Mouse (Mus musculus) hindbrain, embryonic 15.5 days (tissue): ENCODE measurements around the gene Grik3. TPM values are rescaled to one million over a fixed set of nuclear protein-coding genes. Genes with fewer than 3 reads are reported as not detected.

ENCODE experiments used
- ATAC-seq: fragments of 200-750 bp; cut with Nextera tagmentation; 2 replicates; pipeline ENCODE4 v1.8.0; 2017; ENCODE audit warnings: low read depth, moderate number of reproducible peaks, moderate TSS enrichment; ENCODE audit not compliant: low FRiP score
- H3K27ac ChIP-seq: fragments of 300-500 bp; sonication (generic); replicated peaks from 2 replicates; pipeline ENCODE4 v1.5.1; 2015; ENCODE audit warnings: mild to moderate bottlenecking, inconsistent platforms
- H3K27me3 ChIP-seq: fragments of 300-500 bp; sonication (generic); 2 replicates; pipeline ENCODE4 v1.6.1; 2015; ENCODE audit warnings: control low read depth, inconsistent platforms
- H3K36me3 ChIP-seq: fragments of 300-500 bp; sonication (generic); 2 replicates; pipeline ENCODE4 v1.6.1; 2015; ENCODE audit warnings: control low read depth, inconsistent platforms
- H3K4me1 ChIP-seq: fragments of 300-500 bp; sonication (generic); replicated peaks from 2 replicates; pipeline ENCODE4 v1.6.1; 2015; ENCODE audit warnings: control low read depth, inconsistent platforms
- H3K4me2 ChIP-seq: fragments of 300-500 bp; sonication (generic); 2 replicates; pipeline ENCODE4 v1.6.1; 2015; ENCODE audit warnings: moderate library complexity, mild to moderate bottlenecking, inconsistent platforms
- H3K4me3 ChIP-seq: fragments of 300-500 bp; sonication (generic); 2 replicates; pipeline ENCODE4 v1.5.1; 2015; ENCODE audit warnings: mild to moderate bottlenecking, inconsistent platforms
- H3K9ac ChIP-seq: fragments of 300-500 bp; sonication (generic); 2 replicates; pipeline ENCODE4 v1.6.1; 2015; ENCODE audit warnings: inconsistent platforms
- H3K9me3 ChIP-seq: fragments of 300-500 bp; sonication (generic); 2 replicates; pipeline ENCODE4 v1.6.1; 2016; ENCODE audit warnings: control low read depth, inconsistent platforms
- WGBS: fragments of 180-500 bp; shearing (Covaris S2); methylation state at CpG from one replicate; pipeline ENCODE4 v1.1.7; 2015; 5-methylcytosine and 5-hydroxymethylcytosine counted together
- polyA plus RNA-seq: library from polyadenylated mRNA; unstranded; fragments of >200 nt; fragmentation: Nextera tagmentation; extraction: Ambion mirVana; gene quantifications from 2 replicates; pipeline ENCODE4 v1.2.1, GENCODE M21; 2015

Gene Grik3
- polyA plus RNA-seq, 1 experiment from 2014 or later = 5.4 TPM

- peak; percentile 55 for ATAC-seq
- peak overlapping the region; percentile 22; the same call in 1 of the 2 replicates for H3K27ac ChIP-seq
- H3K9me3 ChIP-seq = no peaks in the 10 kb centered on the region
- H3K4me2 ChIP-seq = no peak overlapping the region
- 18% methylated on average over 18 of the region's 18 CpGs for WGBS
- H3K36me3 ChIP-seq = no peaks in the 10 kb centered on the region
- H3K4me1 ChIP-seq = peaks cover 40% of the 10 kb centered on the region
- H3K9ac ChIP-seq = no peak overlapping the region
- H3K4me3 ChIP-seq = no peak overlapping the region
- H3K27me3 ChIP-seq = no peaks in the 10 kb centered on the region; the same call in 1 of the 2 replicates
These were observed 228.1 kb downstream of the Grik3 start for GRCm38 (mm10) chr4:125718429-125719140.

DNA sequence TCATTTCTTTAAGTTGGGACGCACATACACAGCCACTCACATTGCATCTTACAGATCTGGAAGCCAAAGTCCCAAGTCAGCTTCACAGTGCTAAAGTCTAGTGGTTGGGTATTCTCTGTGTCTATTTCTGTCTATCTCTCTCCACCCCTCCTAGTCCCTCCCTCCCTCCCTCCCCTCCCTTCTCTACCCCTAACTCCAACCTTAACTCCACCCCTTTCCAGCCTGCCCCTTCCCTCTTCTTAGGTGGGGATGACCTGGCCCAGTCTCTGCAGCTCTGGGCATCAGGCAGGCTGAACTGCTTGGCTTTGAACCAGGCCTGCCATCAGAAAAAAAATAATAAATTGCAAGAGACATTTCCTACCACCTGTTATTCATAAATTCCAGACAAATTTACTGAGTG, 235.7 kb downstream of the Grik3 start:
- no peak for ATAC-seq

GRCm38 (mm10) chr4:125727030-125727429, 236.5 kb downstream of the Grik3 start:
- Histone ChIP-seq H3K4me2 (peak overlapping the region; percentile 22), H3K27ac (no peak overlapping the region), H3K4me1 (peaks cover 31% of the 10 kb centered on the region), H3K4me3 (no peak overlapping the region), H3K27me3 (peaks cover 13% of the 10 kb centered on the region; the same call in 1 of the 2 replicates), H3K9me3 (no peaks in the 10 kb centered on the region), H3K36me3 (no peaks in the 10 kb centered on the region), H3K9ac (no peak overlapping the region)
- WGBS = 24% methylated on average over 10 of the region's 10 CpGs
- no peak for ATAC-seq

More for the DNA sequence above, 235.7 kb downstream of the Grik3 start:
- Histone ChIP-seq H3K27ac (no peak overlapping the region), H3K27me3 (peaks cover 10% of the 10 kb centered on the region; the same call in 1 of the 2 replicates), H3K9ac (no peak overlapping the region), H3K4me1 (peaks cover 31% of the 10 kb centered on the region), H3K36me3 (no peaks in the 10 kb centered on the region), H3K9me3 (no peaks in the 10 kb centered on the region), H3K4me3 (no peak overlapping the region), H3K4me2 (no peak overlapping the region)
- 77% methylated on average over 1 of the region's 1 CpGs for WGBS

- H3K9ac ChIP-seq = 0 out of 2 replicates have a peak overlapping the region, but pooled peaks have one; percentile 6
- WGBS = 16% methylated on average over 4 of the region's 4 CpGs
- H3K36me3 ChIP-seq = no peaks in the 10 kb centered on the region
- peak overlapping the region; percentile 45; the same call in 1 of the 2 replicates for H3K4me2 ChIP-seq
- peaks cover 13% of the 10 kb centered on the region; the same call in 1 of the 2 replicates for H3K27me3 ChIP-seq
- H3K4me3 ChIP-seq = no peak overlapping the region
- no peak overlapping the region for H3K27ac ChIP-seq
- H3K4me1 ChIP-seq = peaks cover 31% of the 10 kb centered on the region
- H3K9me3 ChIP-seq = no peaks in the 10 kb centered on the region
- no peak for ATAC-seq
These were observed 237.1 kb downstream of the Grik3 start for GRCm38 (mm10) chr4:125727626-125728025.

GRCm38 (mm10) chr4:125728091-125728863, 237.8 kb downstream of the Grik3 start:
- ATAC-seq = 0 out of 2 replicates have a peak, but pooled peaks have one; percentile 13
- H3K27me3 ChIP-seq = 0 out of 2 replicates have a peak, but pooled peaks cover 13% of the 10 kb centered on the region
- 12% methylated on average over 15 of the region's 15 CpGs for WGBS
- H3K4me1 ChIP-seq = peaks cover 31% of the 10 kb centered on the region
- no peak overlapping the region for H3K9ac ChIP-seq
- no peaks in the 10 kb centered on the region for H3K9me3 ChIP-seq
- H3K4me2 ChIP-seq = peak overlapping the region; percentile 45
- peak overlapping the region; percentile 10; the same call in 1 of the 2 replicates for H3K4me3 ChIP-seq
- H3K27ac ChIP-seq = peak overlapping the region; percentile 39; the same call in 1 of the 2 replicates
- H3K36me3 ChIP-seq = no peaks in the 10 kb centered on the region

DNA sequence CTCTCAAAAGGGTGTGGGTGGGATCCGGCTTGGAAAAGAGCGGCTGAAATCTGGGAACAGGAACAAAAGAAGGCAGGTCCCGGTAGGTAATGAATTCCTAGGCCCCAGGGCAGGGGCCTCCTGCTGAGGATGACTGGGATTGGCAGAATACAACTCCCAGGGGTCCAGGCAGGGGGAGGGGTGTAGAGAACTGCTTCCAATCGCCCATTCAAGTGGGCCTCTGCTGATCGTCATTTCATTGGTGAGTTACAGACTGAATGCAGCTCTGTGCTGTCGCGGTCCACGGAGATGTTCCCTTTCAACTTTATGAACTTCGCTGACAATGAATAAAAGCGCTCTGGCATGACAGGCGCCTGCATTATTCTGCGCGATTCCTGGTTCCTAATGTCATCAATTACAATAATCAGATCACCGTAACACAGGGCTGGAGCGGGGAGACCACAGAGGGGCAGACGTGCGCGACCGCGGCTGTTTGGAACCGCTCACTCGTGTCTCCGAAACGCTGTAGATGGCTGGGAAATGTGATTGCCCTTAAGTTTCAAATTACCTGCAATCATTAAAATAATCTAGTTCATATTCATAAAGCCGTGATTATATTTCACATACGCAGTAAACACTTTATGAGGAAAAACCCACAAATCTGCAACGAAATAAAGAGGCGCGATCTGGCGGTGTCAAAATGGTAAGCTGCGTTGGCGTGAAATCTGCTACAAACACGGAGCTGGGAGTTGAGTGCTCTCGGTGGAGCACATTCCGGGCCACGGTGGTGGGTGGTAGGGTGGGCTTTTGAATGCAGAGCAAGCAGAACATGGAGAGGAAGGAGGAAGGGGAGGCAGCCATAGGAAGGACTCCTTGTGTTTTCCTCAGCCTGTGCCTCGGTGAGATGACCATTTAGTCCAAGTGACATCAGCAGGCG, 239.1 kb downstream of the Grik3 start:
- peak; percentile 73 for ATAC-seq
- H3K4me3 ChIP-seq = peak overlapping the region; percentile 10
- WGBS = 4% methylated on average over 38 of the region's 38 CpGs
- H3K4me2 ChIP-seq = peak overlapping the region; percentile 45
- no peaks in the 10 kb centered on the region for H3K9me3 ChIP-seq
- H3K4me1 ChIP-seq = peaks cover 31% of the 10 kb centered on the region
- peak overlapping the region; percentile 39; the same call in 1 of the 2 replicates for H3K27ac ChIP-seq
- no peaks in the 10 kb centered on the region for H3K36me3 ChIP-seq
- 0 out of 2 replicates have a peak, but pooled peaks cover 13% of the 10 kb centered on the region for H3K27me3 ChIP-seq
- H3K9ac ChIP-seq = no peak overlapping the region

DNA sequence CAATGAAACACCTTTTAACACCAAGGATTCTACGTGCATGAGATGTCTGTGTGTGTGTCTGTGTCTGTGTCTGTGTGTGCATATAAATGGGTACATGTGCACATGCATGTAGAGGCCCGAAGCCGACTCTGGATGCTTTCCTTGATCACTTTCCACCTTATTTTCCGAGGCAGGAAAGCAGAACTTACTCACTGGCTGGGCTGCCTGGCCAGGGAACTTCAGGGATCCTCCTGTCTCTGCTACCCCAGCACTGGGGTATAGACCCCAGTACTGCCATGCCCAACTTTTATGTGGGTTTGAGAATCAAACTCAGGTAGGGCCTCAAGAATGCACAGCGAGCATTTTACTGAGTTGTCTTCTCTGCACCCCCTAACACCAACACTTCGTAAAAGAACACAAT, 240.3 kb downstream of the Grik3 start:
- Histone ChIP-seq H3K9ac (no peak overlapping the region), H3K27ac (no peak overlapping the region), H3K4me2 (no peak overlapping the region), H3K36me3 (no peaks in the 10 kb centered on the region), H3K4me3 (no peak overlapping the region), H3K9me3 (no peaks in the 10 kb centered on the region), H3K4me1 (peaks cover 31% of the 10 kb centered on the region), H3K27me3 (0 out of 2 replicates have a peak, but pooled peaks cover 13% of the 10 kb centered on the region)
- 87% methylated on average over 6 of the region's 6 CpGs for WGBS
- no peak for ATAC-seq

DNA sequence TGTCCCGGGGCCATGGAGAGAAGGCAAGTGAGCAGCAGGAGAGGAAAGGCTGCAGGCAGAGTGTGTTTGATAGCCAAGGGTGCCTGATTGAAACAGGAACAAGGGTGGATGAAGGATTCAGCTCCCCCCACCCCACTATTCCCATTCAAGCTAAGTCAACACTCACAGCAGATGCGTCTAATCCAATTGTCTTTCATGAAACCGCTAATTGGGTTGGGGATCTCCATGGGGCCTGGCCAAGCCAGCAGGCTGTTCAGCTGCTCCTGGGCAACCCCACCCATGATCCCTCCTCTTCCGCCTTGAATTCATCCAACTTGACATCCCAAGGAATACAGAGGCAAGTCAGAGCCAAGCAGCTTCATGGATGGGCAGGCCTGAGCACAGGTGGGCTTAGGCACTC, 246.3 kb downstream of the Grik3 start:
- Histone ChIP-seq H3K27me3 (no peaks in the 10 kb centered on the region), H3K4me2 (no peak overlapping the region), H3K9ac (no peak overlapping the region), H3K4me3 (no peak overlapping the region), H3K27ac (no peak overlapping the region), H3K36me3 (no peaks in the 10 kb centered on the region), H3K9me3 (no peaks in the 10 kb centered on the region), H3K4me1 (no peaks in the 10 kb centered on the region)
- no peak for ATAC-seq
- 55% methylated on average over 4 of the region's 4 CpGs for WGBS

DNA sequence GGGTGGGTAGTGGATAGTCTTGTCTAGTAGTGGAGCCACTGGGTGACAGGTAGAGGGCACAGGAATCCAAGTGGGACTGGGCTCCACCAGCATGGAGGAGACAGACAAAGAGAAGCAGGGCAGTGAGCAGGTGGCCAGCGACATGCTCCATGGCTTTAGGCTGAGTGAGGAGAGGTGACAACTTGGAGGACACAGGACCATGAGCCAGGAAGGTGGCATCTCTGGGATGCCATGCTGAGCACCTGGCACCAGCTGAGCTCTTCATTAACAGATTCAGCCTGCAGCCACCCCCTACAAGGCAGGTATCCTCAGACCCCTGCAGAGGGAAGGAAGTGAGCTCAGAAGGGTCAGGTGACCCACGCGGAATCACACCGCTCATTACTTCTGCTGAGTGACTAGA, 248.3 kb downstream of the Grik3 start:
- ATAC-seq = no peak

DNA sequence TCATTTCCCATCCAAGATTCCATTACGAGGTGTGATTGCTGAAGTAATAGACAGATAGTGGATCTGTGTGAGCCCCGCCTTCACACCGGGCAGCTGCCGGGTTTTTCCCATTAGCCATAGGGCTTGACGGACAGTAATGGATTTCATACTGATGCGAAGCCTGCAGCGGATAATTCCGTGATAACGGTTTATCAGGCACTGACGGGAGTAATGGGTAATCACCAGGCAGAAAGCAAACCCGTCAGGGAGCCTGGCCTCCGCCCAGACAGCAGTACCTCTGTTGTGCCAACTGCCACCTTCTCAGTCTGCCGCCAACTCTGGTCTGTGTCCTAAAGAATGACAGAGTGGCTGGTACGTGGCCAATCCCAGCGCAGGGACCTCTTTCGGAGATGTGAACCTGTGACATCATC, 251.7 kb downstream of the Grik3 start:
- H3K9ac ChIP-seq = no peak overlapping the region
- H3K4me2 ChIP-seq = no peak overlapping the region
- WGBS = 58% methylated on average over 16 of the region's 16 CpGs
- ATAC-seq = 0 out of 2 replicates have a peak, but pooled peaks have one; percentile 58
- no peaks in the 10 kb centered on the region for H3K27me3 ChIP-seq
- no peak overlapping the region for H3K27ac ChIP-seq
- no peaks in the 10 kb centered on the region for H3K9me3 ChIP-seq
- H3K4me3 ChIP-seq = no peak overlapping the region
- no peaks in the 10 kb centered on the region for H3K36me3 ChIP-seq
- H3K4me1 ChIP-seq = no peaks in the 10 kb centered on the region

More for the DNA sequence above, 248.3 kb downstream of the Grik3 start:
- H3K36me3 ChIP-seq = no peaks in the 10 kb centered on the region
- H3K9me3 ChIP-seq = no peaks in the 10 kb centered on the region
- no peak overlapping the region for H3K27ac ChIP-seq
- H3K27me3 ChIP-seq = no peaks in the 10 kb centered on the region
- H3K4me3 ChIP-seq = no peak overlapping the region
- no peak overlapping the region for H3K9ac ChIP-seq
- H3K4me1 ChIP-seq = no peaks in the 10 kb centered on the region
- no peak overlapping the region for H3K4me2 ChIP-seq
- WGBS = 81% methylated on average over 4 of the region's 4 CpGs

- 65% methylated on average over 3 of the region's 3 CpGs for WGBS
- Histone ChIP-seq H3K9ac (no peak overlapping the region), H3K4me3 (no peak overlapping the region), H3K27ac (no peak overlapping the region), H3K9me3 (no peaks in the 10 kb centered on the region), H3K36me3 (no peaks in the 10 kb centered on the region), H3K27me3 (no peaks in the 10 kb centered on the region), H3K4me1 (no peaks in the 10 kb centered on the region), H3K4me2 (no peak overlapping the region)
- ATAC-seq = no peak
These were observed 255.4 kb downstream of the Grik3 start for GRCm38 (mm10) chr4:125745902-125746301.
